Mouse (Mus musculus) CD8-positive naive resting alpha-beta T cell, adult 2 months (primary cell): ENCODE results near the gene Pcyt2.

Experiments
- DNase-seq, 2 experiments: peaks; one replicate each; pipeline ENCODE4 v3.0.0; 2022; ENCODE audit warnings: low read depth in 2 of 2, low spot score in 2 of 2

Pcyt2 gene

DNA sequence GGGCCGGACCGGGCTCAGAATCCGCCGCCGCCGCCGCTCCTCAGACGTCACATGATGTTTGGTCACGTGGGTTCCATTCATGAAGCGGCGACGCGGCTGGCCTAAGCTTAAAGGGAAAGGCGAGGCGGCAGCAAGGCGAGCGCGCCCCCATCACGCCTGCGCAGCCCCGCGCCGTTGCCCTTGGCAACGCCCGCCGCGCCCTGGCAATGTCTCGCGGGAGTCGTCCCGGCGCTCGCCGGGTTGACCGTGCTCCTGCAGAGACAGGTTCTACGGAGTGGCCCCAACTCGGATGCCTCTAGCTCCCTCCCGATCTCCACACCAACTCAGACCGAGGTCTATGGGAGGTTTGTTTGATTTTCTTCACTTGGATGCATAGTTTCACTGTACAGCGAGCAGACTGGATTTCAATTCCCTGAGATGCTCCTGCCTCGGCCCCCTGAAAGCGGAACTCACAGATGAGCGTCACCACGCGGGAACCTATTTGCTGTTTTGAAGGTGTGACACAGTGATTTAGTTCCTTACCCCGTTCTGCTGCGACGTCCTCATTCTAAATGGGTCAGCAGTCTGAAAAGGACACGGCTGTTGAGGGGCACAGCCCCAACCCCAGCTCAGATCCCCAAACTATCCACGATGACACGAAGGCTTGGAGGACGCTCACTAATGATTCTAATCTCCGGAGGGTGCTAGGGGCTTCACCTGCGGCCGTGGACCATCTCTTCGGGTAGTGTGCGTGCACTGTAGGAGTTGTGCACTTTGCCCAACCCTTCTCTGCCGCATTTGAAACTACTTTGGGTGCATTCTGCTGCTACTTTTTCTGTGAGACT, 16.0 kb upstream of the Pcyt2 start, which contains the start of gene Mafg:
Gene Mafg, minus strand, starts transcription at position 81 of the 824 bp plus-strand sequence.
- DNase-seq, result peak; percentile 76 to 78

DNA sequence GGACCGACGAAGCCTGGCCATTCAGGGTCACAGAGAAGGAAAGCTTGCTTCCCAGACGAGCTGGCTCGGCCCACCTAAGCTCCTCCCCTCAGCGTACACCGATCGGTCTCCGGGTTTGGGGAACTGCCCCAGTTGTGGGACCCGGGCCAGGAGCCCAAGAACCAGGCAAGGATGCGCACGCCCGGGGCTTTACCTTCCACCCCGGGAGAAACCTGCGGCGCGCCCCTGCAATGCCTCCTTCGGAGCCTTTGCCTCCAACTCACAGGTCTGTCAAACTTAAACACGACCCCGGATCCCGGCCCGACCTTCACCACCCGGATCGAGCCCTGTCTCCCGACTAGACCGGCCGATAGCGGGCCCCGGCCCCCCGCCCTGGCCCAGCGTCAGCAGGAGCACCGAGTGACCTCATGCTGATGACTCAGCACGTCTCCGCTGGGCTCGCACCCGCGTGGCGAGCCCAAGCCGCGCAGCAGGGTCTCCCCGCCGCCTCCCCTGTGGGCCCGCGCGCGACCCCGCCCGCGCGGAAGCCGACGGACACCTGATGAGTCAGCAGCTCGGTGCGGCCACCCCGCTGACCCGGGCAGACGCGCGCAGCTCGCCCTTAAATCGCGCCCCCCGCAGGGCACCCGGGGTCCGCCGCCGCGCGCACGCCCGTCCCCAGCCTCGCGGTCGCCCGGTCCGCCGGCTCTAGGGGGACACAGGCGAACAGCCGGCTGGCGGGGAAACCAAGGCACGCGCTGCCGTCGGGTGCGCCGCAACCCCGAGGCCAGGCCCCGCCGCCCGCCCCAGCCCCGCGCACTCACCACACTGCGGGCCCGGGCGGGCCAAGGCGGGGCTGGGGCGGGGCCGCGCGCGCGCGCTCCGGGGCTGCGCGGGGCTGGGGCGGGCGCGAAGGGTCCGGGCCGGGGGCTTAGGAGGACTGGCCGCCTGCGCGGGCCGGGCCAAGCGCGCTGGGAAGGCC, 15.1 kb upstream of the Pcyt2 start:
- DNase-seq, result no peak

DNA sequence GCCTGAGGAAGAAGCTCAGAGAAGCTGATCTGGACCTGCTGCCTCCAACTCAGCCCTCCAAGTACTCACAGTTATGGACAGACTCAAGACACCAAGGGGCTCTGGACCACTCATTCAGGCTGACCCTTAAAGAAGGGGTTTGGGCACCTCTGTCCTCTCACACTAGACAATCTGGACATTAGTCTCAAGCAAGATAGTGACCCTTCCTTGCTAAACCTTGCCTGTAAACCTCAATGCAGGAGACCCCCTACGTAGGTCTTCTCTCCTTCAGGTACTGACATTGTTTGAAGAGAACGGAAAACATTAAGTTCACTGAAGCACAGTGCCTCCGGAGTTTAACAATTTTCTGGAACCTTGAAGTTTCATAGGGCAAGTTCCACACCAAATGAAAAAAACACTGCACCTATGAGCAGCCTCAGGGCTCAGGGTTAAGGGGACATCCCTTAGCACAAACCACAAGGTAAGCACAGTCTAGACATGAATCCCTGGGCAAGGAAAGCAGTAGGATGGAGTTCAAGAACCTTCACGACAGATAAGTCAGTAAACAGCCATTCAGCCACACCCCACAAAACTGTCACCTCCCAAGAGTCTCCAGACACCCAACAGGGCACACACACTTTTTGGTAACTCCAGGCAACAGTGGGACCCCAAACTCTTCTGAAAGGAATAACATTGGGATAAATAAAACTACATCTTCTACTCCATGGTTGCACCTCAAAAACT, 14.2 kb upstream of the Pcyt2 start:
- DNase-seq, result no peak

DNA sequence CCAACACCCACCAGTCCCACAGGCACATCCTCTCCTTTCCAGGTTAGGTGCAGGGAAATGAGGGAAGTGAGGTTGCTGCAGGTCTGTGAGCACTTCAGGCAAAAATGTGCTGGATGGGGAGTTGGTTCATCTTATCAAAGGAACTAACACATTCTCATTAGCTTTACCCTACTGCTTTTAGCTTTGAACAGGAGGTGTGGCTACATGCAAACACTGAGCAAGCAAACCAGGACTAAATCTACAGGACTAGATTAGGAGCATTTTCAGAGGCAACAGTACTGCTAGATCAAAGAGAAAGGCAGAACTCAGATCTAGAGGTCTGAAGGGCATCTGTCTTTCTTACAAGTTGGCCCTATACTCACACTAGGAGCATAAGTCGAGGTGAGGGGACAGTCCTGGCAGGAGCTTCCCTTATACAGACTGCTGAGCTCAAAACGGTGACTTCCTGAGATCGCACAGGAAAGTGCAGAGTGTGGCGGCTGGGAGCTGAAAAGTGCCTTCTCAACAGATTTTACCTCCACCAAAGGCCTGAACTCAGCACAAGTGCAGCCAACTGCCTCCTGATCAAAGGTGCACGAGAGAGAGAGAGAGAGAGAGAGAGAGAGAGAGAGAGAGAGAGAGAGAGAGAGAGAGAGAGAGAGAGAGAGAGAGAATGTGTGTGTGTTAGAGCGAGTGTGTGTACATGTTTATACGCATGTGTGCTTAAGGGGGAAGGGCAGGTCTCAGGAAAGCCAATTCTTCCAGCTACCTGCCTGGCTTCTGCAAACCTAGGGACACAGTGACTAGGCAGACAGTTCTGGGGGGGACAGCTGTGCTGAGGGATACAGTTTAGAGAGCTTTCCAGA, 13.4 kb upstream of the Pcyt2 start:
- DNase-seq, result no peak

DNA sequence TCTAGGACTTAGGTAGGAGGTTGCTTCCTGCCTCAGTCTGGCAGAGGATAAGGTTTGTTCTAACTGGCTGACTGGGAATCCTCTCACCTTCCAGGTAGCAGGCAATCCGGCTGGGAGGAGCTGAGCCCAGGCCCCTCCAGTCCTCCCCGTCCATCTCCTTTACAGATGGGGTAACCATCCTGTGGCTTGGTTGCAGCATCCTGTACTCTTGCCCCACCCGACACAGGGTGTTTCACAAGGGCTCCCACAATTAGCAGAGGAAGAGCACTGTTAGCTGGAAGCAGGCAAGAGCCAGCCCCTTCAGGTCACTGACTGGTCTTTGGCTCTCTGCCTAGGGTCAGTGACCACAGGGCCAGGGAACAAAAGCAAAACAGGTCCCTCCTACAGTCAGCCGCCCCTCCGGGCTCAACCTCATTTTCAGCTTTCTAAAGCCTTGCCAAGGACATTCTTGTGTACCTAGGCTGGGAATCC, 12.7 kb upstream of the Pcyt2 start:
- DNase-seq, result no peak

DNA sequence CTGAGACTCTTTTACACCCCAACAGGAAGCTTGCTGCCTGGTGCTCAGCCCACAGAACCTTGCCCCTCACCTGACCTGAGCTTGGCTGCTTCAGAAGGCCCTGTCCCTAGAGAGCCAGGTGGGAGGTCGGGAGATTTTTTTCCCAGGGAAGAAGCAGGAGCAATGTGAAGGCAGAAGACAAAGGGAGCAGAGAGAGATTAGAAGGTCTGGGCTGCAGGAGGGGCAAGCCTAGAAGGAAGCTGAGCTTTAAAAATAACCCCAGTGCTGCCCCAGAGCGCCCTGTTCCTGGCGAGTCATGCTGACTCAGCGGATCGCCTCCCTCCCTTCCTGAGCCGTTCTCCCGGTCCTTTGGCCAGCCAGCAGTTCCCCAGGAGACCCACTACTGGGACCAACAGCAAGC, 12.2 kb upstream of the Pcyt2 start:
- no peak for DNase-seq

DNA sequence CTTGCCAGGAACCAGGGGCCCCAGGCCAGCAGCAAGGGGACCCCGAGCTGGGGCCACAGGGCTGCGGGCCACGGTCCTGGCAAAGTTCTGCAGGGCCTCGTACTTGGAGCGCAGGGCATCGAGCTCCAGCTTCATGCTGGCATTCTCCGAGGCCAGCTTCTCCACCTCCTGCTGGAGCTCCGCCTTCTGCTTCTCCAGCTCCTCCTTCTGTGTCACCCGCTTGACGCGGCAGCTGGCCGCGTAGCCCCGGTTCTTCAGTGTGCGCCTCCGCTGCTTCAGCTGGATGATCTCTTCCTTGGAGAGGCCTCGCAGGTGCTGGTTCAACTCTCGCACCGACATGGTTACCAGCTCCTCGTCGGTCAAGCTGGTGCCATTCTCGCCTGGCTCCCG, 11.6 kb upstream of the Pcyt2 start:
- peak in 1 of 2 experiments; percentile 42 for DNase-seq

DNA sequence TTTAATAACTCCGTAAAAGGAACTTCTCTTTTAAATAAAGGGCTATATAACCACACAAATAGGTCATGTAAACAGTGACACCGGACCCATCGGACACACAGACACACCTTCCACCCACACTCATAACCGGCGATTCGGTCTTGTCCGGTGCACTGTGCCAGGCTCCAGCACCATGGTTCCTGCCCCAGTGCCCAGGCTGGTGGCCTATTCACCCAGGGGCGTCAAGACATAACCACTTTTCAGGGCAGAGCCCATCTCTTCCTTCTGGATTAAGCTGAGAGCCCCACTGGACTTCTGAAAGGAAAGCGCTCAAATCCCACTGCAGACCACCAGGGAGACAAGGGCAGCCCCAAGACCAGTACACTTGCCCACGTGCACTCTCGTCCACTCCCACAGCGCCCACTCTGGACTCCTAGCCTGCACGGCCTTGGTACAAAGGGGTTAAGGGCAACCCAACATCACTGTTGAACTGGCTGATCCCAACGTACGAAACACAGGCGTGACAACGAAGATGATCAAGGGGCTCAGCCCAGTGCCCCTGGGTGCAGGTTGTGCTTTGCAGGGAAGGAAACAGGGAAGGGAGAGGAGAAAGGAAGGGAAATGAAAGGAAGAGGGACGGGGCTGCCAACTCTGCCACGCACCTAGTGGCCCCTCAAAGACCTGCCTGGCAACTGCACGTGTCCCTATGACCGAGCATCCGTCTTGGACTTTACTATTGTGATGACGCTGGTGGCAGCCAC, 11.0 kb upstream of the Pcyt2 start:
- no peak for DNase-seq

DNA sequence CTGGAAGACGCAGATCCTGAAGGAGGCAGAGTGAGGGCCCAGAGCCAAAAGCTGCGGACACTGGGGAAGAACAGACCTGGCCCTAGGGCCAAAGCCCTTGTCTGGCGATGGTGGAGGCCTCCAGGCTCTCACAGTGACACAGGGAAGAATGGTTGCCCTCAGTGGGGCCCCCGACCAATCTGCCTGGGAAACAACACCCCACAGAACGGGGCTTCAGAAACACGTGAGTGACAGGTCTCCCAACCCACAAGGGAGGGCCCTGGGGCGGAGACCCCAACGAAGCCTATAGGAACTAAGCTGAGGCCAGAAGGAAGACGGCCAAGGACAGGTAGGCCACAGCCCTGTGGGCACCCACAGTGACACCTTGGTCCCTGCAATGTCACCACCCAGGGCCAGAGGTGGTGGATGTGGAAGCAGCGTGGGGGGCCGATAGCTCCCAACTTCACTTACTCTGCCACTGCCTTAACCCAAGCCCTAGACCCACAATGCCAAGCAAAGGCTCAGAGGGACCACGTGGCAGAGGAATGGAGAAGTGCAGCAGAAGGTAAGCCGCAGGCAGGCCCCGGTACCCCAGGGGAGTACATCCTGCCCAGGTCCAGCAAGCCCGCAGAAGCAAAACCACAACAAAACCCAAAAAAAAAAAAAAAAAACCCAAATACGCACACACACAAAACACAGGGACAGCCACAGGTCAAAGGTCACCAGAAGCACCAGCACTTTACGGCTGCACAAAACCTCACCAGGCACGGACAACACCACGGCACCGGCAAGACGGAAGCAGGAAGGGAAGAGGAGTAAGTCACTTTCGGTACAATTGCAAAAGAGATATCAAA, 9.9 kb upstream of the Pcyt2 start:
- DNase-seq, result peak; percentile 56 to 60

DNA sequence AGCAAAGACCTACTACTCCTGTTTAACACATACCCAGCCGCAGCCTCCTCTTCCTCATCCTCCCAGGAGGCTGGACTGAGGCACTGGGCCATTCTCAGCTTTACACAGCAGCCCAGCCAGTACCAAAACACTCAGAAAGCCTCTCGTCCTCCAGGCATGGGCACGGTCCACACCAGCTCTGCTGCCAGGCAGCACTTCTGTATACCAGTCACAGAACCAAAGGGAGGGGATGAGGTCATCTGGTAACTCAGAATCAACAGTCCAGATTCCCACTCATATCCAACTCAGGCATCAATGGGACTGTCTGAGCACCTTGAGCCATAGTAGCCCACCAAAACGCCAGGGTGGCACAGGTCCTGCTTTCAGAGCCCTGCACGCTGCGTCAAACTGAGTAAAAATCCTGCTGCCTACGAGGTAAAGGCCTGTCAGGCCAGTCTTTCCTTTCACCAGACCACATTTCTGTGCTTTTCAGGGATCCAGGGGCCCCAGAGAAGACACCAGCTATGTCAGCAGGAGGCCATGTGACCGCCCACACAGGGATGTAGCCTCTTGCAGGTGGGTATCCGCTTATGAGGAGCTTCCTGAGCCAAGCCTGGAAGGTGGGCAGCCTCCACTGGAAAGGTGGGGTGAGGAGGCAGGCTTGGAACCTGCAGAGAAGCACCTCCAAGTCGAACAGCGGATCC, 9.2 kb upstream of the Pcyt2 start:
- no peak for DNase-seq

DNA sequence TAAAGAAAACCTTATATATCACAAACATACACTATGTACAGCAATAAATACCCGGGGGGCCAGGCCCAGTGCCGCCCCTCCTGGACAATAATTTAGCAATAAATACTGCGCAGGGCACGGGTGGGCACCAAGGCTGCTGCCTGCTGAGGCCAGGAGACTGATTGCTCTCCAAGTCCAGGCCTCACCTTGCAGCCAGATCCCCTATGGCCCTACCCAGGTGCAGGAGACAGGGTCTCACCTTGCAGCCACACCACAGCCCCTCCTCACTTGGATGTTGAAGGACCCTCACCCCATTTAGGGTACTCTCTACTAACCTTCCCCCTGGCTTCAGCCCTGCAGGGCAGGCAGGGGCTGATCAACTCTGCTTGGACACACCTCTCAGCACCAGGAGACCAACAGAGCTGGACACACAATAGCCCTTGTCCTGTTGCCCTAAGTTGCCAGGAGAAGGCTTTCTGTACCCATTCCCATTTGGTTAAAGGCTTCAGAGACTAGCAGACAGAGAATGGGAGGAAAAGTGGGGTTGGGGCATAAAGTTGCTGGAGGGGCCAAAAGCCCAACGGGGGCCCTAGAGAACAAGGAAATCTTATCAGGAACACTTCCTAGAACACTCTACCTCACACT, 7.5 kb upstream of the Pcyt2 start, which contains the start of gene Sirt7:
Gene Sirt7, minus strand, starts transcription at position 89 of the 624 bp plus-strand sequence.
- no peak for DNase-seq

DNA sequence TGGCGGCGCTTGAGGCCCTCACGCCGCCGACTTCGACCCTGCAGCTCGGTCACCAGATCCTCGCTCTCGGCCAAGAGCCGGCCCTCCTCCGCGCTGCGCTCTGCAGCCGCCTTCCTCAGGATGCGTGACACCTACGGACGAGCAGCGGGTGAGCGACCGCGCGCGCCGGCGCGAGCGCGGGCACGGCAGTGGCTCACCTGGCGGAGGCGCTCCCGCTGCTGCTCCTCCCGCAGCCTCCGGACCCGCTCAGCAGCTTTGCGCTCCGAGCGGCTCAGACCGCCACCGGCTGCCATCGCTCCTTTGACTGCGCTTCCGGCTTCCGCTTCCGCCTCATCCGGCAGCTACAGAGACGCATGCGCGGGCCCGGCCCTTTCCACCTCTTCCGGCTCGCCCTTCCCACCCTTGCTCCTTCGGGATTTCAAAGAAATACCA, 7.0 kb upstream of the Pcyt2 start:
- DNase-seq, result peak; percentile 73 to 75

DNA sequence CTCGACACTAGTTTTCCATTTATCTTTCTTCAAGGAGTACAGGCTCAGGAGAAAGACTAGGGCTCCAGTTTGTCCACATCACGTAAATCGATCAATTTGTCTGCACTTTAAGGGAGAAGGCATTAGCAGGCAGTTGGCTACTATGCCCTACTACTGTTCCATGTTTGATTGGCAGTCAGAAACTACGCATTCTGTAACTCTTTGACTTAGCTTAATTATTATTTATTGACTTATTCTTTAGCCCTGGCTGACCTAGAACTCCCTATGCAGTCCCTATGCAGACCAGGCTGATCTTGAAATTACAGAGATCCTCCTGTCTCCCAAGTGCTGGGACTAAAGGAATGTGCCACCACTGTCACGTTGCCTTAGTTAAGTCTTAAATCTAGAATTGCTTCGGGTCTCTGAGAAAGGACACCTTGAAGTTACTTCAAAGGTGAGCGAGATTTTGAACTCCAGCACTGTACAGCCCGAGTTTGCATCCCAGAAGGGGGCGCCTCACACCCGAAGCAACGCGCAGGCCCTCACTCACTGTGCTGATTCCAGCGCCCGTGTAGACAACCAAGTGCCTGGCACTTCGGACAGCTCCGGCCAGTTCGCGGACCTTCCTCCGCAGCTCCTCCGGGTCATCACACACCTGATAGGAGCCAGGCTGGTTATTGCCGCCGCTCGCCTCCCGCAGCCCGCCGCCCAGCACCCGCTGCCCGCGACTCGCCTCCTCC, 6.4 kb upstream of the Pcyt2 start:
- peak; percentile 69 to 77 for DNase-seq

DNA sequence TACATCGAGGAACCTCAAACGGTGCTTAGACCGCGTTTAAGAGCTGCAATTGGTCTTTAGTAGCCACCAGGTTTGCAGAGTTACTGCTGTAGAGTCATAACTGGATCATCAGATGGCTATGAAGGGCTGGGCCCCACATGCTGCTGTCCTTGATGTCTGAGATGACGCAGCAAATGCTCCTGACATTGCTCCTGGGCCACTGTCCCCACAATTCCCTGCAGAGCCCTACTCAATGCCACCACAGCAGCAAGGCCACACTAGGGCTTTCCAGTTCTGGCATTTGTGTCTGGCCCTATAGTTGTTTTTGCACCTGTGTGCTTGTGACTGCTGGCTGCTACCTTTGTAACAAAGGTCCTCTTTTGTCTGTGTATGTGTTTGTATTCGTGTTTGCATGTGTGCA, 5.1 kb upstream of the Pcyt2 start:
- no peak for DNase-seq

DNA sequence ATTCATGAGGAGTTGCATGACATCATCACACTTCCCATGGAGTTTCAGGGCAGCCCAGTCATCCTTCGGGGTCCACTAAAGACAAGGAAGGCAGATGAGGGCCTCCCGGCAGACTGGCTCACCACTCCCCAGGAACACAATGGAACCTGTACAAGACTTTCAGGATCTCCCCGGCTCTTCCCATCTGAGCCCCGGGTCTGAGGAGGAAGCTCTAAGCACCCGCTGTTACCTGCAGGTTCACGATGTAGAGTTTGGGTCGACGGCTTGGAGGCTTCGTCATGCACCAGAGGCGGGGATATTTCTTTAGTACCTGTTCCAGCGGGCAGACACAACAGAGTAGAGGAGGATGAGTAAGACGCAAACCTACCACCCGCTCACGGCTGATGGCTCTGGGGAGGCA, 2.5 kb upstream of the Pcyt2 start:
- no peak for DNase-seq

DNA sequence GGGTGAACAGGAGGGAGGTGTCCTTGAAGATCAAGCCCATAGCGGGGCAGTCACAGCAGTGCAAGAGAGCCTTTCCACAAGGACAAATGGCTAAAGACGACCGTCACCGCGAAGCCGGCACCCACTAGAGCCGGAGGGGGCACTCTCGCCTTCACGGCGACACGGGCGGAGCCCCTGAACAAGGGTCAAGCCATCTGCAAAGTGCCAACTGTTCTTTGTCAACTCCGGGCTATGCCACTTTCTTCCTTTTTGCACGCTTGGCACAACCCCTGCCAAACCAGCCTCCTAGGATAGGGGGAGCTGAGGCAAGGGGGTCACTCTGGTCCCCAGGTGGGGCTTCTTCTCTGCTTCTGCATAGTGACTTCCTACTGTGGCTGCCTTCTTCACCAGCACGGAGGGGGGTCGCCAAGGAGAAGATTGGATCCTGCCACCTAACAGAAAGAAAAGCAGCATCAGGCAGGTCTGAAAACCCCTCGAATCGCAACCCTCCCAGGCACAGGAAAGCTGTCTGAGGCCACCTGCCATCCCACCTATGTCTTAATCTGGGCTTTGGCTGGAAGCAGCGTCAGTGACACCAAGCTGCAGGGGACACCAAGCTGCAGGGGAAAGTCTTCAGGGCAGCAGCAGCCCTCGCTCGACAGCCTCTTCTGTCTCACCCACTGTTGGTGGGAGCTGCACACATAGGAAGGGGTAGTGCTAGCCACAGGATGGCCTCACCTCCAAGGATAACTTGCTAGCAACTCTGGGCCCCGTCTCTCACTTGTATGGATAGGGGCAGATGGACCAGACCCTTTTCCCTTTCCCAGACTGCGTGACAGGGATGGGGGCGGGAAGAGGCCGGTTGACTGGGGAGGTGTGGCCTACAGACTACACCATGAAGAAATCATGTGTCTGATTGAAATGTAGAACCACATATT, 1.1 kb upstream of the Pcyt2 start:
- no peak for DNase-seq
